Mouse (Mus musculus): ENCODE measurements around the gene Rps28. TPM values are rescaled to one million over a fixed set of nuclear protein-coding genes. Genes with fewer than 3 reads are reported as not detected.

Rps28 gene
- polyA plus RNA-seq, 2 experiments from 2014 or later, result 1,453 to 2,471 TPM

DNA sequence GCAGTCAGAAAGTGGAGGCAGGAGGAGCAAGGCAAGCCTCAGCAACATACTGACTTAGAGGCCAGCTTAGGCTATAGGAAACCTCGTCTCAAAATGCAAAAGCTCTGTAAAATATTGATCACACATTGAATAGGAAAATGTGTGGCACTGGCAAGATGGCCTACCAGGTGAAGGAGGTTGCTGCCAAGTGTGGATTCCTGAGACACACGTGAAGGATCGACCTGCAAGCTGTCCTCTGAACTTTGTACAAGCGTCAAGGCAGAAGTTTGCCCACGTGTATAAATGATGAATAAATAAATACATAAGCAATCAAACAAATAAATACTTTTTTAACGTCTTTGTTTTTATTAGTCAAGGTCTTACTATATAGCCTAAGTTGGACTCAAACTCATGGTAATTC is 50.9 kb downstream of the Rps28 start:
- ATAC-seq, result no peak

DNA sequence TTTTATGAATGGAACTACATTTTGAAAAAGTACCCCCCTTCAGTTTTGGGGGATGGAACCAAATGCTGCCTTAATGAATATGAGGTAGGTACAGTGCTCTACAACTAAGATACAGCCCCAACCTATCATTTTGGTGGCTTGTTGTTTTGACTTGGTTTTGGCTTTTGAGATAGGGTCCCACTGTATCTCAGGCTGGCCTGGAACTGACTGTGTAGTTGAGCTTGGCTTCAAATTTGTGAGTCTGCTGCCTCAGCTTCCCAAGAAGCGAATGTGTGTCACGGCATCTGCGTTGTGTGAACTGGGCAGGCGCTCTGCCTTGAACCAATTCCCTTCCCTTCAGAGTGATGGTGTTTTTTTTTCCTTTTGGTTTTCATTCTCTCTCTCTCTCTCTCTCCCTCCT is 52.7 kb downstream of the Rps28 start:
- ATAC-seq, result no peak

Other genes starting within 250 kb of the Rps28 start
- gene Zfp414, start 195.5 kb downstream of the Rps28 start, polyA plus RNA-seq (2017; shearing (Covaris generic)), result 10 to 100 TPM; 51.4 to 82.4 TPM
- 1 to 10 TPM; 1.3 to 2.4 TPM for gene Pram1, start 186.5 kb downstream of the Rps28 start, polyA plus RNA-seq (2017; shearing (Covaris generic))
- gene Hnrnpm, start 137.7 kb downstream of the Rps28 start, polyA plus RNA-seq (2017; shearing (Covaris generic)), result 100 to 1,000 TPM; 297 to 326 TPM
- gene March2, start 105.9 kb downstream of the Rps28 start, polyA plus RNA-seq (2017; shearing (Covaris generic)), result 10 to 100 TPM; 23.1 to 24.4 TPM
- gene Rab11b, start 64.0 kb downstream of the Rps28 start, polyA plus RNA-seq (2017; shearing (Covaris generic)), result 100 to 1,000 TPM; 257 to 400 TPM
- gene Angptl4, start 42.7 kb downstream of the Rps28 start, polyA plus RNA-seq (2017; shearing (Covaris generic)), result 1 to 10 TPM; 4.4 to 6.1 TPM
- gene Kank3, start 14.0 kb downstream of the Rps28 start, polyA plus RNA-seq (2017; shearing (Covaris generic)), result 1 to 10 TPM; 6.3 to 8.9 TPM
- 100 to 1,000 TPM; 377 to 404 TPM for gene Ndufa7, start within 50 bp of the Rps28 start, polyA plus RNA-seq (2017; shearing (Covaris generic))
- gene Cd320, start 18.5 kb upstream of the Rps28 start, polyA plus RNA-seq (2017; shearing (Covaris generic)), result 10 to 100 TPM; 11.0 to 11.9 TPM
- not detected for gene Gm7029, start 49.3 kb upstream of the Rps28 start, polyA plus RNA-seq (2017; shearing (Covaris generic))
- gene Kifc1, start 66.1 kb upstream of the Rps28 start, polyA plus RNA-seq (2017; shearing (Covaris generic)), result 1 to 10 TPM; 1.3 to 4.7 TPM
- 1 to 10 TPM; 2.0 to 3.1 TPM for gene Platr17, start 80.6 kb upstream of the Rps28 start, polyA plus RNA-seq (2017; shearing (Covaris generic))
- gene Daxx, start 84.9 kb upstream of the Rps28 start, polyA plus RNA-seq (2017; shearing (Covaris generic)), result 100 to 1,000 TPM; 117 to 200 TPM
- 100 to 1,000 TPM; 348 to 555 TPM for gene Tapbp, start 91.3 kb upstream of the Rps28 start, polyA plus RNA-seq (2017; shearing (Covaris generic))
- gene Zbtb22, start 91.3 kb upstream of the Rps28 start, polyA plus RNA-seq (2017; shearing (Covaris generic)), result 1 to 10 TPM; 3.6 to 3.8 TPM
- 10 to 100 TPM; 30.2 to 31.4 TPM for gene Rgl2, start 105.0 kb upstream of the Rps28 start, polyA plus RNA-seq (2017; shearing (Covaris generic))
- 100 to 1,000 TPM; 121 to 141 TPM for gene Pfdn6, start 115.8 kb upstream of the Rps28 start, polyA plus RNA-seq (2017; shearing (Covaris generic))
- 10 to 100 TPM; 11.5 to 14.3 TPM for gene Wdr46, start 116.1 kb upstream of the Rps28 start, polyA plus RNA-seq (2017; shearing (Covaris generic))
- gene B3galt4, start 126.9 kb upstream of the Rps28 start, polyA plus RNA-seq (2017; shearing (Covaris generic)), result 10 to 100 TPM; 13.2 to 21.0 TPM
- gene Vps52, start 131.2 kb upstream of the Rps28 start, polyA plus RNA-seq (2017; shearing (Covaris generic)), result 10 to 100 TPM; 27.4 to 47.4 TPM
- 1,000 to 10,000 TPM; 6,766 to 6,959 TPM for gene Rps18, start 131.4 kb upstream of the Rps28 start, polyA plus RNA-seq (2017; shearing (Covaris generic))
- gene H2-K1, start 175.8 kb upstream of the Rps28 start, polyA plus RNA-seq (2017; shearing (Covaris generic)), result 1,000 to 10,000 TPM; 5,395 to 7,513 TPM
- 1 to 10 TPM; 2.2 to 2.3 TPM for gene Ring1, start 200.1 kb upstream of the Rps28 start, polyA plus RNA-seq (2017; shearing (Covaris generic))
- 10 to 100 TPM; 20.9 to 21.4 TPM for gene H2-Ke6, start 203.5 kb upstream of the Rps28 start, polyA plus RNA-seq (2017; shearing (Covaris generic))
- gene Slc39a7, start 207.1 kb upstream of the Rps28 start, polyA plus RNA-seq (2017; shearing (Covaris generic)), result 10 to 100 TPM; 53.0 to 92.6 TPM
- 10 to 100 TPM; 11.2 to 12.5 TPM for gene Rxrb, start 207.2 kb upstream of the Rps28 start, polyA plus RNA-seq (2017; shearing (Covaris generic))
- under 1 TPM; 0.15 to 0.42 TPM for gene Col11a2, start 214.9 kb upstream of the Rps28 start, polyA plus RNA-seq (2017; shearing (Covaris generic))

Measured in CD4-positive, CD25-positive, alpha-beta regulatory T cell, adult 4 months (primary cell).